Mouse (Mus musculus) macrophage (primary cell): Measurements from ENCODE around the gene Dcaf12l2. TPM values are rescaled to one million over a fixed set of nuclear protein-coding genes. Genes with fewer than 3 reads are reported as not detected.

ENCODE experiments used
- H3K27ac ChIP-seq: fragments of 350-480 bp; formaldehyde crosslinking; 2 replicates; pipeline ENCODE4 v1.9.0; 2021
- H3K36me3 ChIP-seq: fragments of 350-480 bp; formaldehyde crosslinking; 2 replicates; pipeline ENCODE4 v1.9.0; 2021; ENCODE audit errors: inconsistent target
- H3K4me3 ChIP-seq: fragments of 350-480 bp; formaldehyde crosslinking; 2 replicates; pipeline ENCODE4 v1.9.0; 2021; ENCODE audit errors: inconsistent target
- H3K79me2 ChIP-seq: fragments of 350-480 bp; formaldehyde crosslinking; 2 replicates; pipeline ENCODE4 v1.9.0; 2021; ENCODE audit errors: inconsistent target
- whole genome bisulfite sequencing: methylation state at CpG from one replicate; pipeline ENCODE4 v1.1.7; 2026; ENCODE audit warnings: inconsistent platforms; ENCODE audit not compliant: missing documents; 5-methylcytosine and 5-hydroxymethylcytosine counted together
- polyA plus RNA-seq: library from polyadenylated mRNA; stranded (reverse); fragments of 250-400 nt; gene quantifications from 3 replicates; pipeline ENCODE4 v1.2.4, GENCODE M21; 2018; ENCODE audit warnings: inconsistent platforms
- total RNA-seq, 78 experiments: library from RNA; depleted of rRNA; stranded (reverse); fragments of 250-400 nt; gene quantifications; 1 replicate in 9 of 78; 2 replicates in 24 of 78; 3 replicates in 43 of 78; 4 replicates in 2 of 78; pipeline ENCODE4 v1.2.4; 2018; ENCODE audit warnings: inconsistent platforms in 56 of 78

Dcaf12l2 gene
- total RNA-seq (2018; cell fraction: chromatin; rRNA removed), result not detected
- not detected for total RNA-seq (2018; cell fraction: cytosol; rRNA removed)
- not detected for total RNA-seq (2018; cell fraction: nucleus; rRNA removed)
- not detected in 3 replicates for polyA plus RNA-seq

GRCm38 (mm10) chrX:44367646-44368521 is at the start of gene Dcaf12l2:
Dcaf12l2 (minus strand) TSS chrX:44368342.
- H3K4me3 ChIP-seq, result no peak within 1 kb of the TSS
- no peaks in the 10 kb centered on the region for H3K36me3 ChIP-seq
- H3K27ac ChIP-seq, result no peak within 1 kb of the TSS
- 24% methylated on average over 47 of the region's 57 CpGs for WGBS
- H3K79me2 ChIP-seq, result no peaks in the 10 kb centered on the region

- Histone ChIP-seq H3K36me3 (no peaks in the 10 kb centered on the region), H3K79me2 (no peaks in the 10 kb centered on the region), H3K4me3 (no peak overlapping the region), H3K27ac (no peak overlapping the region)
- 82% methylated on average over 13 of the region's 14 CpGs for WGBS
These were observed 879 bp downstream of the Dcaf12l2 start for GRCm38 (mm10) chrX:44367280-44367645.
